Comparison of ENCODE assay signal across 8 mouse cellular contexts in the genomic region with DNA sequence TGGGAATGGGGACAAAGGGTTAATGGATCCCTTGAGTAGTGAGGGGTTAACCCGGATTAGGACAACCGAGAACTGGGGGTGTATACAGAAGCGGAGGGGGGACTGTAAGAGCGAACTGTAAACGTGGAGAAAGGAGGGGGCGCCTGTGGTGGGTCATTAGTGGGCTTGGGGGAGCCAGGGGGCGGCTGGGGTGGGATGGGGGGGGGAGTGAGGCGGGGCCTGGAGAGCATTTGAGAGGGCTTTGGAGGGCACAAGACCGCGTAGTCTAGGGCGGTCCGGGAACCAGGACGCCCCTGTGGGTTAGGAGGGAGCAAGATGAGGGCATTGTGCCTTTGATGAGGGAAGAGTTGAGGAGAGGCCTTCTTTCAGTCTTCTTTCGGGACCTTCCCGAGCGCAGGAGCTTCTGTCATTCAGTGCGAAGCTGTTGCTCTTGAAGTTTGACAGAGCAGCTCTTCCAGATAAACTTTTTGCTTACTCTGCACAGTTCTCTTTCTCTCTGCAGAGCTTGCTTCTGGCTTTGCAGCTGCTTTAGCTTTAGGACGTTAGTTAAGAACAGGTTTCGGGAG. TPM values are rescaled to one million over a fixed set of nuclear protein-coding genes. Genes with fewer than 3 reads are reported as not detected.
DNase-seq lines count a peak whose midpoint lies in the region; ATAC-seq and TF ChIP-seq lines count a peak whose summit lies in the region.

No protein-coding gene starts in this region.

- no peaks in the 10 kb centered on the region for H3K9me3 ChIP-seq in hindbrain, embryonic 11.5 days (ENCODE audit: control insufficient read depth, low read length)

- peaks cover 16% of the 10 kb centered on the region for H3K4me1 ChIP-seq in hindbrain, embryonic 11.5 days (replicated peaks; ENCODE audit: control insufficient read depth, insufficient read depth, low read length)

- H3K4me2 ChIP-seq in hindbrain, embryonic 11.5 days (replicated peaks; ENCODE audit: low read depth, low read length): peak overlapping the region; percentile 79

- H3K9ac ChIP-seq in hindbrain, embryonic 11.5 days (ENCODE audit: low read depth, low read length): peak overlapping the region; percentile 80

- no peak for DNase-seq in layer of hippocampus, adult 2 months (ENCODE audit: low spot score in 2 of 2)
- no peak for DNase-seq in layer of hippocampus, postnatal 36 days
- peak; percentile 26 for DNase-seq in ZHBTc4 (ENCODE audit: low read depth, low spot score)
- DNase-seq in hindbrain, embryonic 11.5 days (ENCODE audit: low spot score): no peak
- peak; percentile 37 for DNase-seq in lung, postnatal 10 days
- peak; percentile 21 to 44 for DNase-seq in thymus, postnatal 36 days
- no peak for DNase-seq in spleen, adult 12 weeks (ENCODE audit: low spot score)
- no peak for DNase-seq in gastrocnemius, adult 18-20 months (ENCODE audit: low spot score)

- 3% methylated on average over 19 of the region's 19 CpGs for WGBS in hindbrain, embryonic 11.5 days

- no peaks in the 10 kb centered on the region for H3K27me3 ChIP-seq in hindbrain, embryonic 11.5 days (ENCODE audit: control insufficient read depth, insufficient read depth, low read length)

- no peak for TF ChIP-seq CTCF in layer of hippocampus, adult 2 months (conservative IDR thresholded peaks at IDR 0.05)

- ATAC-seq in hindbrain, embryonic 11.5 days (ENCODE audit: low FRiP score): no peak

- peak overlapping the region; percentile 93 for H3K27ac ChIP-seq in layer of hippocampus, adult 2 months
- peak overlapping the region; percentile 83 for H3K27ac ChIP-seq in hindbrain, embryonic 11.5 days (ENCODE audit: low read depth, low read length)

- H3K36me3 ChIP-seq in hindbrain, embryonic 11.5 days (ENCODE audit: control insufficient read depth, insufficient read depth, low read length): 0 out of 2 replicates have a peak, but pooled peaks cover 3% of the 10 kb centered on the region

- H3K4me3 ChIP-seq in layer of hippocampus, adult 2 months: peak overlapping the region; percentile 88
- peak overlapping the region; percentile 81 for H3K4me3 ChIP-seq in hindbrain, embryonic 11.5 days (ENCODE audit: low read depth, low read length)

RNA-seq across cellular contexts. Expression of gene Sufu, which starts 0.8 kb away (rescaled TPM):
- 10 to 100 TPM; 20.3 to 23.2 TPM for total RNA-seq in layer of hippocampus, adult 2 months (2021)
- total RNA-seq in layer of hippocampus, postnatal 36 days (2021): 10 to 100 TPM; 18.3 to 22.6 TPM
- 31.9 and 33.2 TPM in 2 replicates for polyA plus RNA-seq in hindbrain, embryonic 11.5 days (2014; fragmentation: Nextera tagmentation; extraction: Ambion mirVana)
- 1 to 10 TPM; 5.0 to 5.4 TPM for total RNA-seq in gastrocnemius, adult 18-20 months (2021)

RNA-seq across cellular contexts. Expression of gene Actr1a, which starts 2.0 kb away (rescaled TPM):
- 100 to 1,000 TPM; 179 to 184 TPM for total RNA-seq in layer of hippocampus, adult 2 months (2021)
- total RNA-seq in layer of hippocampus, postnatal 36 days (2021): 100 to 1,000 TPM; 180 to 188 TPM
- 223 and 250 TPM in 2 replicates for polyA plus RNA-seq in hindbrain, embryonic 11.5 days (2014; fragmentation: Nextera tagmentation; extraction: Ambion mirVana)
- total RNA-seq in gastrocnemius, adult 18-20 months (2021): 10 to 100 TPM; 51.8 to 57.1 TPM

RNA-seq across cellular contexts. Expression of gene 2310034G01Rik, which starts 47.4 kb away (rescaled TPM):
- 1 to 10 TPM; 1.0 to 1.3 TPM for total RNA-seq in layer of hippocampus, adult 2 months (2021)
- total RNA-seq in layer of hippocampus, postnatal 36 days (2021): 1 to 10 TPM; 1.1 to 1.2 TPM
- 1.7 TPM in 2 replicates for polyA plus RNA-seq in hindbrain, embryonic 11.5 days (2014; fragmentation: Nextera tagmentation; extraction: Ambion mirVana)
- under 1 TPM; 0.27 to 0.43 TPM for total RNA-seq in gastrocnemius, adult 18-20 months (2021)

RNA-seq across cellular contexts. Expression of gene Mfsd13a, which starts 56.6 kb away (rescaled TPM):
- 10 to 100 TPM; 30.2 to 30.5 TPM for total RNA-seq in layer of hippocampus, adult 2 months (2021)
- total RNA-seq in layer of hippocampus, postnatal 36 days (2021): 10 to 100 TPM; 28.2 to 30.3 TPM
- polyA plus RNA-seq in hindbrain, embryonic 11.5 days (2014; fragmentation: Nextera tagmentation; extraction: Ambion mirVana): 4.4 and 6.9 TPM in 2 replicates
- 1 to 10 TPM; 1.6 to 1.9 TPM for total RNA-seq in gastrocnemius, adult 18-20 months (2021)

RNA-seq across cellular contexts. Expression of gene Cuedc2, which starts 59.0 kb away (rescaled TPM):
- total RNA-seq in layer of hippocampus, adult 2 months (2021): 100 to 1,000 TPM; 171 to 178 TPM
- 100 to 1,000 TPM; 164 to 167 TPM for total RNA-seq in layer of hippocampus, postnatal 36 days (2021)
- polyA plus RNA-seq in hindbrain, embryonic 11.5 days (2014; fragmentation: Nextera tagmentation; extraction: Ambion mirVana): 252 and 260 TPM in 2 replicates
- 10 to 100 TPM; 59.8 to 65.7 TPM for total RNA-seq in gastrocnemius, adult 18-20 months (2021)

Comparison
In these comparisons a context has a peak if more than half of its experiments do, and no peak if none do; other contexts are left out.
1. DNase-seq: peak in ZHBTc4 (single experiment), lung, postnatal 10 days (single experiment) and thymus, postnatal 36 days (2 of 2); none in layer of hippocampus, adult 2 months (0 of 2), layer of hippocampus, postnatal 36 days (0 of 2), hindbrain, embryonic 11.5 days (single experiment), spleen, adult 12 weeks (single experiment) and gastrocnemius, adult 18-20 months (single experiment).